Comparison of ENCODE assay signal across 26 mouse cellular contexts in the genomic region with DNA sequence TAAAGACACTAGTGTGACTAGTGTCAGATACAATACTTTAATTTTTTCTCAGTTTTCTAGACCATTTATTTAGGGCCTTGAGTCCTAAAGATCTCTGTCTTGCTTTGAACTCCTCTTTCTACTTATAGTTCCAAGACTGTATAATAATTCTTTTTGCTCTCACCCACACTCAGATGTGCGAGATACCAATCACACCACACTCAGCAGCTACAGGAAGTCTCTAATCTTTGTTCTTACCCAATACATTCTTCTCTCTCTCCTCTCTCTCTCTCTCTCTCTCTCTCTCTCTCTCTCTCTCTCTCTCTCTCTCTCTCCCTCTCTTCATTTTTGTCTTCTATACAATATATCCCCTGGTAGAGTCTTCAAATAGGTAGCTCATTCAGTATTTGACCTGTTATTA.
"Had no signal": no experiment of that assay in that cellular context is flagged by ENCODE, and none has a peak within 500 bp of the region (broad histone marks: within the 10 kb centered on the region; RNA-seq: fewer than 3 reads in every experiment).

No protein-coding gene starts in this region.

- DNase-seq: gastrocnemius, postnatal 14 days; gastrocnemius, postnatal 36 days; heart, adult 11 months; heart, adult 2 months; heart, postnatal 14 days; heart, postnatal 36 days; kidney, adult 11 months; kidney, adult 2 months; kidney, adult 9 months; kidney, postnatal 14 days; kidney, postnatal 36 days; layer of hippocampus, adult 9-11 months; layer of hippocampus, postnatal 36 days; left cerebral cortex, postnatal 4 days had no signal

- H3K27ac ChIP-seq: heart, adult 2 months; heart, embryonic 13.5 days; heart, embryonic 15.5 days; hindbrain, embryonic 12.5 days; hindbrain, embryonic 14.5 days; kidney, embryonic 15.5 days; kidney, postnatal 0 days; limb, embryonic 13.5 days; limb, embryonic 15.5 days; liver, embryonic 12.5 days had no signal

- H3K9me3 ChIP-seq: heart, embryonic 13.5 days; heart, embryonic 15.5 days; hindbrain, embryonic 12.5 days; kidney, embryonic 15.5 days; limb, embryonic 13.5 days; limb, embryonic 15.5 days; liver, embryonic 12.5 days had no signal

- H3K4me3 ChIP-seq: heart, adult 2 months; heart, embryonic 13.5 days; heart, embryonic 15.5 days; hindbrain, embryonic 12.5 days; kidney, embryonic 15.5 days; limb, embryonic 13.5 days; limb, embryonic 15.5 days; liver, embryonic 12.5 days had no signal

- H3K36me3 ChIP-seq: heart, embryonic 13.5 days; heart, embryonic 15.5 days; hindbrain, embryonic 12.5 days; kidney, embryonic 15.5 days; limb, embryonic 13.5 days; limb, embryonic 15.5 days; liver, embryonic 12.5 days had no signal

- H3K4me1 ChIP-seq: heart, embryonic 13.5 days; heart, embryonic 15.5 days; hindbrain, embryonic 12.5 days; kidney, embryonic 15.5 days; limb, embryonic 13.5 days; limb, embryonic 15.5 days; liver, embryonic 12.5 days had no signal

- H3K27me3 ChIP-seq: heart, embryonic 13.5 days; heart, embryonic 15.5 days; hindbrain, embryonic 12.5 days; kidney, embryonic 15.5 days; limb, embryonic 13.5 days; limb, embryonic 15.5 days; liver, embryonic 12.5 days had no signal

- H3K9ac ChIP-seq: heart, embryonic 13.5 days; heart, embryonic 15.5 days; hindbrain, embryonic 12.5 days; hindbrain, embryonic 14.5 days; kidney, embryonic 15.5 days; limb, embryonic 13.5 days; limb, embryonic 15.5 days; liver, embryonic 12.5 days had no signal

- ATAC-seq: hindbrain, embryonic 16.5 days; intestine, embryonic 16.5 days; liver, embryonic 12.5 days had no signal

- H3K4me2 ChIP-seq: heart, embryonic 11.5 days; heart, embryonic 13.5 days; heart, embryonic 15.5 days; hindbrain, embryonic 12.5 days; hindbrain, embryonic 14.5 days; kidney, embryonic 15.5 days; limb, embryonic 13.5 days; limb, embryonic 15.5 days; liver, embryonic 12.5 days had no signal
